Mouse (Mus musculus): ENCODE data around the gene Enox1. TPM values are rescaled to one million over a fixed set of nuclear protein-coding genes. Genes with fewer than 3 reads are reported as not detected.

The Enox1 gene
- polyA plus RNA-seq, 1 experiment from 2014 or later = 6.2 TPM

DNA sequence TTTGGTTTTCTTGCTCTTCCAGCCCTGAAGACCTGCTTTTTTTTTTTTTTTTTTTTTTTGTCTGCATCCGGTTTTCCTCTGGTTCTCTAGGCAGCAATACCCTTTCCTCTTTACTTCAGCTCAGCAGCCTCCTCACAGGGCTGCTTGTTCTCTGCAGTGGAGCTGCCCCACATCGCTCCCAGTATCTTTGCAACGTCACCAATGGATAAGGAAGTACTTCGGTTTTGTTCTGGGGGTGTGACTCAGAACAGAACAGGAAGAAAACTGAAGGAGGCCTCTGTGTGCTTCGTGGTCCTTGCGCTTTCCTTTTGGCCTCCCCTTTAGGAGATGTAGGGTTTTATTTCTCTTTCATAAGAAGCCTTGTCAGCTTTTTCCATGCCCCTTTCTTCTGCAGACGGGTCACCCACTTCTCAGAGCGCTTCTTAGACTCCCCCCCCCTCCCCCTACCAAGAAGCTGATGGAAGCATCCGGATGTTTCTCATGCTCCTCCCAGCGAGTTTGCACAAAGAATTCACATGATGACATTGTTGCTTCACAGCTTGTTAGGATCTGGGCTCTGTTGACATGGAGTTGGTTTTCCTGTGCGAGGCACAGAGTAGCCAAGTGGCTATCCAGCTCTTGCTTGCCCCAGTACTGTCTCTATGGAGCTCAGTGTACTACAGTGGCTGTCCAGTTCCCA is 187.2 kb downstream of the Enox1 start:
- no peak overlapping the region for H3K27ac ChIP-seq (ENCODE audit: low read depth)
- 58% methylated on average over 11 of the region's 11 CpGs for whole genome bisulfite sequencing
- ATAC-seq (replicated peaks; ENCODE audit: low FRiP score, low TSS enrichment, low read depth) (no peak), DNase-seq (ENCODE audit: low spot score) (no peak)
- H3K27me3 ChIP-seq (replicated peaks; ENCODE audit: control insufficient read depth, insufficient read depth, low read length) = no peaks in the 10 kb centered on the region
- H3K4me1 ChIP-seq (replicated peaks; ENCODE audit: control insufficient read depth, insufficient read depth, low read length) = no peaks in the 10 kb centered on the region
- no peaks in the 10 kb centered on the region for H3K36me3 ChIP-seq (ENCODE audit: control insufficient read depth, insufficient read depth, low read length)
- H3K4me2 ChIP-seq (ENCODE audit: low read length) = no peak overlapping the region
- H3K9ac ChIP-seq (ENCODE audit: low read length) = no peak overlapping the region
- H3K9me3 ChIP-seq (ENCODE audit: control insufficient read depth, low read length) = no peaks in the 10 kb centered on the region
- H3K4me3 ChIP-seq (ENCODE audit: low read depth, low read length) = no peak overlapping the region

- Histone ChIP-seq H3K36me3 (ENCODE audit: control insufficient read depth, insufficient read depth, low read length) (no peaks in the 10 kb centered on the region), H3K4me1 (replicated peaks; ENCODE audit: control insufficient read depth, insufficient read depth, low read length) (no peaks in the 10 kb centered on the region), H3K4me2 (ENCODE audit: low read length) (no peak overlapping the region), H3K4me3 (ENCODE audit: low read depth, low read length) (no peak overlapping the region), H3K9ac (ENCODE audit: low read length) (no peak overlapping the region), H3K27ac (ENCODE audit: low read depth) (no peak overlapping the region), H3K9me3 (ENCODE audit: control insufficient read depth, low read length) (no peaks in the 10 kb centered on the region), H3K27me3 (replicated peaks; ENCODE audit: control insufficient read depth, insufficient read depth, low read length) (no peaks in the 10 kb centered on the region)
- WGBS = 90% methylated on average over 3 of the region's 3 CpGs
- ATAC-seq (replicated peaks; ENCODE audit: low FRiP score, low TSS enrichment, low read depth) = no peak
- no peak for DNase-seq (ENCODE audit: low spot score)
Observed at GRCm38 (mm10) chr14:77346296-77346695, 189.7 kb downstream of the Enox1 start.

GRCm38 (mm10) chr14:77351803-77352352 is 195.3 kb downstream of the Enox1 start:
- no peaks in the 10 kb centered on the region for H3K36me3 ChIP-seq (ENCODE audit: control insufficient read depth, insufficient read depth, low read length)
- ATAC-seq (replicated peaks; ENCODE audit: low FRiP score, low TSS enrichment, low read depth) (no peak), DNase-seq (ENCODE audit: low spot score) (no peak)
- H3K4me2 ChIP-seq (ENCODE audit: low read length) = no peak overlapping the region
- H3K9ac ChIP-seq (ENCODE audit: low read length) = no peak overlapping the region
- 92% methylated on average over 2 of the region's 2 CpGs for WGBS
- no peak overlapping the region for H3K27ac ChIP-seq (ENCODE audit: low read depth)
- no peaks in the 10 kb centered on the region for H3K9me3 ChIP-seq (ENCODE audit: control insufficient read depth, low read length)
- H3K27me3 ChIP-seq (replicated peaks; ENCODE audit: control insufficient read depth, insufficient read depth, low read length) = no peaks in the 10 kb centered on the region
- no peaks in the 10 kb centered on the region for H3K4me1 ChIP-seq (replicated peaks; ENCODE audit: control insufficient read depth, insufficient read depth, low read length)
- H3K4me3 ChIP-seq (ENCODE audit: low read depth, low read length) = no peak overlapping the region

- Histone ChIP-seq H3K9me3 (ENCODE audit: control insufficient read depth, low read length) (no peaks in the 10 kb centered on the region), H3K27ac (ENCODE audit: low read depth) (no peak overlapping the region), H3K4me3 (ENCODE audit: low read depth, low read length) (no peak overlapping the region), H3K27me3 (replicated peaks; ENCODE audit: control insufficient read depth, insufficient read depth, low read length) (no peaks in the 10 kb centered on the region), H3K4me2 (ENCODE audit: low read length) (no peak overlapping the region), H3K36me3 (ENCODE audit: control insufficient read depth, insufficient read depth, low read length) (no peaks in the 10 kb centered on the region), H3K9ac (ENCODE audit: low read length) (no peak overlapping the region), H3K4me1 (replicated peaks; ENCODE audit: control insufficient read depth, insufficient read depth, low read length) (no peaks in the 10 kb centered on the region)
- DNase-seq (ENCODE audit: low spot score) (no peak), ATAC-seq (replicated peaks; ENCODE audit: low FRiP score, low TSS enrichment, low read depth) (no peak)
- WGBS = 78% methylated on average over 4 of the region's 4 CpGs
Observed at GRCm38 (mm10) chr14:77362662-77363061, 206.1 kb downstream of the Enox1 start.

DNA sequence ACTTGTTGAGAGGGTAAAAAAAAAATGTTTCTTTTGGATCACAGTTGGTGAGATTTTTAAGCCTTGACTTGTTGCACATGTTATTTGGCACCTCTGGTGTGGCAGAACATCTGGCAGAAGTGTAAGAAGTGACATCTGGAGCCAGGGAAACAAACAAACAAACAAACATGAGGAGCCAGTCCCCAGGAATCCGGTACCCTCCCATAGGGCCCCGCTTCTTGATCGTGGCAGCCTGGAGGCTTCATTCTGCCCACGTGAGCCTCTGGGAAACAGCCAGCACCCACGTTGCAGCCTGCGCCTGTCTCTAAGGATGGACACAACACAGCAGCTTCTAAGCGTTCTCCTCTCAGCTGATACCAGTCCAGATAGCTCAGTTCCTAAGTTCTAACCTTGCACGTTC is 211.8 kb downstream of the Enox1 start:
- no peaks in the 10 kb centered on the region for H3K36me3 ChIP-seq (ENCODE audit: control insufficient read depth, insufficient read depth, low read length)
- no peak for DNase-seq (ENCODE audit: low spot score)
- H3K4me1 ChIP-seq (replicated peaks; ENCODE audit: control insufficient read depth, insufficient read depth, low read length) = no peaks in the 10 kb centered on the region

DNA sequence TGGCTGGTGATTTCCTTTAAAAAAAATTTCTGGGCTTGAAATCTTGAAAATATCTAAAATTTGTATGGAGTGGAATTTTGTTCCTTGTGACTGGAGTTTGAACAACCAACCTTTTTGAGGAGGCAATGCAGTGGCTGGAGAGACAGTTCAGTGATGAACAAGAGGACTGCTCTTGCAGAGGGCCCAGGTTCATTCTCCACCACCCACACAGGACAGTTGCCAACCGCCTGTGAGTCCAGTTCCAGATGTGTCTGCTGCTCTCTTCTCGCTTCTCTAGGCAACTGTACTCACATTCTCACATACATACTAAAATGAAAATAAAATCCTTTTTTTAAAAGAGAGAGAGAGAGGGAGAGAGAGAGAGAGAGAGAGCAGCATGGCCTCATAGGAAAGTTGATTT is 212.5 kb downstream of the Enox1 start:
- H3K27me3 ChIP-seq (replicated peaks; ENCODE audit: control insufficient read depth, insufficient read depth, low read length) = no peaks in the 10 kb centered on the region
- no peak overlapping the region for H3K9ac ChIP-seq (ENCODE audit: low read length)
- DNase-seq (ENCODE audit: low spot score) = no peak
- no peaks in the 10 kb centered on the region for H3K4me1 ChIP-seq (replicated peaks; ENCODE audit: control insufficient read depth, insufficient read depth, low read length)
- 77% methylated on average over 2 of the region's 2 CpGs for WGBS
- no peak overlapping the region for H3K4me3 ChIP-seq (ENCODE audit: low read depth, low read length)
- H3K27ac ChIP-seq (ENCODE audit: low read depth) = no peak overlapping the region
- H3K4me2 ChIP-seq (ENCODE audit: low read length) = no peak overlapping the region
- H3K36me3 ChIP-seq (ENCODE audit: control insufficient read depth, insufficient read depth, low read length) = no peaks in the 10 kb centered on the region
- no peak for ATAC-seq (replicated peaks; ENCODE audit: low FRiP score, low TSS enrichment, low read depth)
- no peaks in the 10 kb centered on the region for H3K9me3 ChIP-seq (ENCODE audit: control insufficient read depth, low read length)

More for the DNA sequence above, 211.8 kb downstream of the Enox1 start:
- no peak for ATAC-seq (replicated peaks; ENCODE audit: low FRiP score, low TSS enrichment, low read depth)
- H3K4me2 ChIP-seq (ENCODE audit: low read length) = no peak overlapping the region
- no peak overlapping the region for H3K27ac ChIP-seq (ENCODE audit: low read depth)
- no peak overlapping the region for H3K9ac ChIP-seq (ENCODE audit: low read length)
- no peaks in the 10 kb centered on the region for H3K27me3 ChIP-seq (replicated peaks; ENCODE audit: control insufficient read depth, insufficient read depth, low read length)
- 52% methylated on average over 8 of the region's 8 CpGs for WGBS
- no peak overlapping the region for H3K4me3 ChIP-seq (ENCODE audit: low read depth, low read length)
- no peaks in the 10 kb centered on the region for H3K9me3 ChIP-seq (ENCODE audit: control insufficient read depth, low read length)

- ATAC-seq (replicated peaks; ENCODE audit: low FRiP score, low TSS enrichment, low read depth) = no peak
- Histone ChIP-seq H3K27ac (ENCODE audit: low read depth) (no peak overlapping the region), H3K36me3 (ENCODE audit: control insufficient read depth, insufficient read depth, low read length) (no peaks in the 10 kb centered on the region), H3K9ac (ENCODE audit: low read length) (no peak overlapping the region), H3K9me3 (ENCODE audit: control insufficient read depth, low read length) (no peaks in the 10 kb centered on the region), H3K4me1 (replicated peaks; ENCODE audit: control insufficient read depth, insufficient read depth, low read length) (no peaks in the 10 kb centered on the region), H3K4me2 (ENCODE audit: low read length) (no peak overlapping the region), H3K4me3 (ENCODE audit: low read depth, low read length) (no peak overlapping the region), H3K27me3 (replicated peaks; ENCODE audit: control insufficient read depth, insufficient read depth, low read length) (no peaks in the 10 kb centered on the region)
- 87% methylated on average over 3 of the region's 3 CpGs for WGBS
- no peak for DNase-seq (ENCODE audit: low spot score)
Observed at GRCm38 (mm10) chr14:77370521-77370920, 214.0 kb downstream of the Enox1 start.

GRCm38 (mm10) chr14:77371977-77372376 is 215.4 kb downstream of the Enox1 start:
- Histone ChIP-seq H3K9me3 (ENCODE audit: control insufficient read depth, low read length) (no peaks in the 10 kb centered on the region), H3K4me2 (ENCODE audit: low read length) (no peak overlapping the region), H3K4me3 (ENCODE audit: low read depth, low read length) (no peak overlapping the region), H3K27me3 (replicated peaks; ENCODE audit: control insufficient read depth, insufficient read depth, low read length) (no peaks in the 10 kb centered on the region), H3K27ac (ENCODE audit: low read depth) (no peak overlapping the region), H3K36me3 (ENCODE audit: control insufficient read depth, insufficient read depth, low read length) (no peaks in the 10 kb centered on the region), H3K4me1 (replicated peaks; ENCODE audit: control insufficient read depth, insufficient read depth, low read length) (no peaks in the 10 kb centered on the region), H3K9ac (ENCODE audit: low read length) (no peak overlapping the region)
- ATAC-seq (replicated peaks; ENCODE audit: low FRiP score, low TSS enrichment, low read depth) (no peak), DNase-seq (ENCODE audit: low spot score) (no peak)
- 61% methylated on average over 5 of the region's 5 CpGs for WGBS

- 77% methylated on average over 3 of the region's 3 CpGs for WGBS
- Histone ChIP-seq H3K4me3 (ENCODE audit: low read depth, low read length) (no peak overlapping the region), H3K9me3 (ENCODE audit: control insufficient read depth, low read length) (no peaks in the 10 kb centered on the region), H3K9ac (ENCODE audit: low read length) (no peak overlapping the region), H3K4me2 (ENCODE audit: low read length) (no peak overlapping the region), H3K27ac (ENCODE audit: low read depth) (no peak overlapping the region), H3K36me3 (ENCODE audit: control insufficient read depth, insufficient read depth, low read length) (no peaks in the 10 kb centered on the region), H3K27me3 (replicated peaks; ENCODE audit: control insufficient read depth, insufficient read depth, low read length) (no peaks in the 10 kb centered on the region), H3K4me1 (replicated peaks; ENCODE audit: control insufficient read depth, insufficient read depth, low read length) (no peaks in the 10 kb centered on the region)
- ATAC-seq (replicated peaks; ENCODE audit: low FRiP score, low TSS enrichment, low read depth) (no peak), DNase-seq (ENCODE audit: low spot score) (no peak)
Observed at GRCm38 (mm10) chr14:77373119-77373518, 216.6 kb downstream of the Enox1 start.

All from intestine, embryonic 14.5 days (tissue).